Mouse (Mus musculus): Measurements from ENCODE around the gene Ddn. TPM values are rescaled to one million over a fixed set of nuclear protein-coding genes. Genes with fewer than 3 reads are reported as not detected.

The Ddn gene
- polyA plus RNA-seq, 1 experiment from 2014 or later = 0.65 TPM

Other genes starting within 250 kb of the Ddn start
- 63.2 and 65.5 TPM in 2 replicates for gene Ccnt1, start 238.6 kb downstream of the Ddn start, polyA plus RNA-seq (2016; fragmentation: Nextera tagmentation; extraction: Ambion mirVana)
- gene 4930415O20Rik, start 238.5 kb downstream of the Ddn start, polyA plus RNA-seq (2016; fragmentation: Nextera tagmentation; extraction: Ambion mirVana) = 0.43 and 0.46 TPM in 2 replicates
- 15.9 and 18.6 TPM in 2 replicates for gene Adcy6, start 199.4 kb downstream of the Ddn start, polyA plus RNA-seq (2016; fragmentation: Nextera tagmentation; extraction: Ambion mirVana)
- 110 and 113 TPM in 2 replicates for gene Cacnb3, start 178.7 kb downstream of the Ddn start, polyA plus RNA-seq (2016; fragmentation: Nextera tagmentation; extraction: Ambion mirVana)
- 21.9 and 26.6 TPM in 2 replicates for gene Ddx23, start 146.6 kb downstream of the Ddn start, polyA plus RNA-seq (2016; fragmentation: Nextera tagmentation; extraction: Ambion mirVana)
- gene Rnd1, start 132.0 kb downstream of the Ddn start, polyA plus RNA-seq (2016; fragmentation: Nextera tagmentation; extraction: Ambion mirVana) = 6.4 and 6.5 TPM in 2 replicates
- 3.1 and 3.5 TPM in 2 replicates for gene Ccdc65, start 101.3 kb downstream of the Ddn start, polyA plus RNA-seq (2016; fragmentation: Nextera tagmentation; extraction: Ambion mirVana)
- gene Fkbp11, start 81.3 kb downstream of the Ddn start, polyA plus RNA-seq (2016; fragmentation: Nextera tagmentation; extraction: Ambion mirVana) = 14.3 and 15.1 TPM in 2 replicates
- 65.1 and 65.2 TPM in 2 replicates for gene Arf3, start 46.3 kb downstream of the Ddn start, polyA plus RNA-seq (2016; fragmentation: Nextera tagmentation; extraction: Ambion mirVana)
- 0.59 and 0.91 TPM in 2 replicates for gene Wnt10b, start 31.3 kb downstream of the Ddn start, polyA plus RNA-seq (2016; fragmentation: Nextera tagmentation; extraction: Ambion mirVana)
- gene Wnt1, start 19.6 kb downstream of the Ddn start, polyA plus RNA-seq (2016; fragmentation: Nextera tagmentation; extraction: Ambion mirVana) = 8.4 and 8.6 TPM in 2 replicates
- 71.0 and 78.9 TPM in 2 replicates for gene Prkag1, start 22.0 kb upstream of the Ddn start, polyA plus RNA-seq (2016; fragmentation: Nextera tagmentation; extraction: Ambion mirVana)
- 12.2 and 12.5 TPM in 2 replicates for gene Kmt2d, start 61.7 kb upstream of the Ddn start, polyA plus RNA-seq (2016; fragmentation: Nextera tagmentation; extraction: Ambion mirVana)
- gene Rhebl1, start 85.0 kb upstream of the Ddn start, polyA plus RNA-seq (2016; fragmentation: Nextera tagmentation; extraction: Ambion mirVana) = 22.0 and 27.0 TPM in 2 replicates
- 0.84 and 1.1 TPM in 2 replicates for gene Dhh, start 89.0 kb upstream of the Ddn start, polyA plus RNA-seq (2016; fragmentation: Nextera tagmentation; extraction: Ambion mirVana)
- 38.4 and 39.2 TPM in 2 replicates for gene Lmbr1l, start 108.7 kb upstream of the Ddn start, polyA plus RNA-seq (2016; fragmentation: Nextera tagmentation; extraction: Ambion mirVana)
- gene Tuba1b, start 125.1 kb upstream of the Ddn start, polyA plus RNA-seq (2016; fragmentation: Nextera tagmentation; extraction: Ambion mirVana) = 1,219 and 1,243 TPM in 2 replicates
- gene Gm49450, start 144.1 kb upstream of the Ddn start, polyA plus RNA-seq (2016; fragmentation: Nextera tagmentation; extraction: Ambion mirVana) = not detected in 2 replicates
- gene Tuba1a, start 144.2 kb upstream of the Ddn start, polyA plus RNA-seq (2016; fragmentation: Nextera tagmentation; extraction: Ambion mirVana) = 9,547 and 9,692 TPM in 2 replicates
- 59.6 and 72.4 TPM in 2 replicates for gene Tuba1c, start 220.4 kb upstream of the Ddn start, polyA plus RNA-seq (2016; fragmentation: Nextera tagmentation; extraction: Ambion mirVana)
- 23.3 and 35.6 TPM in 2 replicates for gene Prph, start 245.7 kb upstream of the Ddn start, polyA plus RNA-seq (2016; fragmentation: Nextera tagmentation; extraction: Ambion mirVana)